Mouse (Mus musculus): ENCODE results near the gene 0610040J01Rik. TPM values are rescaled to one million over a fixed set of nuclear protein-coding genes. Genes with fewer than 3 reads are reported as not detected.

Gene 0610040J01Rik
- total RNA-seq (2014; rRNA removed; ENCODE audit: low replicate concordance): 0.11 and 3.2 TPM in 2 replicates
- polyA plus RNA-seq (2015; fragmentation: Nextera tagmentation; extraction: Ambion mirVana): 0.53 and 1.0 TPM in 2 replicates

DNA sequence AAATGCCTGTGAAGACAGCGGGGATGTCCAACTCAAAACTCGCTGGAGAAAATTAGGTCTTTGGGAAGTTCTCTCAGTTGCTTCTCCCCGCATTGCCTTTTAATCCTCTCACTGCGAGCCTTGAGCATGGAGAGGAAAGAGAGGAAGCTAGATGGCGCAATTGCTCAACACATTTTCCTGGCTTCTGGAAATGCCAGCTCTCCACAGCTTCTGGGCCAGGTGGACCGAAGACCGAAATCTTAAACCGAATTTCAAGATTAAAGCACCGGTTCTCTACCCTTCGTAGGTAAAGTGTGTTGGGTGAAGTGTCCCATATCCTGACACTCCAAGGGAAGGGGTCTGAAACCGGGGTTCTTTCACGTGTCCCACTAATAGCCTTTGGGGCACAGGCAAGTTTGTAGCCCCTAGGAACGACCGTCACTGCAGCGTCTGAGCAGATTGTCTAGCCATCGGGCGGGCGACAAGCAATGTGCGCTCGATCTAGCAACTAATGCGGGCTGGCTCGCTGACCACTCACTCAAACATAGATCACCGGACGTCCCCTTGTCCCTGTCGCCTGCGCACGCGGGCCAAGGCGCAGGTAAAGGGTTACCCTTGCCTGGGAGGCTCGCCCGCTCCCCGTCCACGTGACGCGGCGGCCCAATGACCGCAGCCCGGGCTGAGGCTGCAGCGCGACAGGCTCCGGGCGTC, at the start of gene 0610040J01Rik:
Gene 0610040J01Rik (plus strand): TSS at position 545 of the 690 bp plus-strand sequence.
- Histone ChIP-seq H3K9me3 (replicated peaks; ENCODE audit: control insufficient read depth, low read length) (no peaks in the 10 kb centered on the region), H3K27ac (ENCODE audit: low read depth) (no peak within 1 kb of the TSS), H3K4me3 (ENCODE audit: low read depth, low read length) (peak within 1 kb of the TSS; percentile 48), H3K36me3 (replicated peaks; ENCODE audit: control insufficient read depth, insufficient read depth, low read length) (no peaks in the 10 kb centered on the region), H3K27me3 (ENCODE audit: control insufficient read depth, insufficient read depth, low read length) (peaks cover 31% of the 10 kb centered on the region), H3K9ac (replicated peaks; ENCODE audit: low read depth, low read length) (no peak within 1 kb of the TSS), H3K4me2 (ENCODE audit: low read depth, low read length) (peak within 1 kb of the TSS; percentile 71), H3K4me1 (ENCODE audit: control insufficient read depth, insufficient read depth) (0 out of 2 replicates have a peak, but pooled peaks cover 7% of the 10 kb centered on the region)
- DNase-seq (ENCODE audit: low spot score): peak; percentile 67
- WGBS: 4% methylated on average over 41 of the region's 42 CpGs
- TF ChIP-seq EP300 (IDR thresholded peaks at IDR 0.05; ENCODE audit: low read depth): no peak
- peak; percentile 77 for TF ChIP-seq CTCF (IDR thresholded peaks at IDR 0.05; ENCODE audit: low read depth)
- ATAC-seq (ENCODE audit: insufficient read depth, low read depth): peak; percentile 85

DNA sequence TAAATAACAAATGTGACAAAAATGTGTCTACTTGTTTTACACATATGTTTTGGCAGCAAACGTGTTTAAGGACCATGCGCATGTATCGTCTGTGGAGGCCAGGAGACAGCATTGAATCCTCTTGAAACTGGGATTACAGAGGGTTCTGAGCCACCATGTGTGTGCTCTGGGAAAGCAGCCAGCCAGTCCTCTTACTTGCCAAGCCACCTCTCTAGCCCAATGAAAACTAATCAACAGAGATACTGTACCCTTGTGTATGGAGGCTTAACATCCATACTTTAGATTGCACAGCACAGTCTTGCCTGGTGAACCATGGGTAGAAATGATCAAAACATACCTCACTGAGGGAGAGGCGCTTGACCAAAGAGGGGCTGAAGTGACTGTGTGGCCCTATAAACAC, 46.3 kb upstream of the 0610040J01Rik start:
- WGBS: 72% methylated on average over 4 of the region's 4 CpGs
- no peaks in the 10 kb centered on the region for H3K4me1 ChIP-seq (ENCODE audit: control insufficient read depth, insufficient read depth)
- no peak overlapping the region for H3K4me3 ChIP-seq (ENCODE audit: low read depth, low read length)

GRCm38 (mm10) chr5:63766715-63767114, 45.4 kb upstream of the 0610040J01Rik start:
- TF ChIP-seq CTCF (IDR thresholded peaks at IDR 0.05; ENCODE audit: low read depth): peak; percentile 84
- TF ChIP-seq EP300 (IDR thresholded peaks at IDR 0.05; ENCODE audit: low read depth): no peak
- Histone ChIP-seq H3K36me3 (replicated peaks; ENCODE audit: control insufficient read depth, insufficient read depth, low read length) (no peaks in the 10 kb centered on the region), H3K9me3 (replicated peaks; ENCODE audit: control insufficient read depth, low read length) (no peaks in the 10 kb centered on the region), H3K27me3 (ENCODE audit: control insufficient read depth, insufficient read depth, low read length) (no peaks in the 10 kb centered on the region), H3K4me2 (ENCODE audit: low read depth, low read length) (0 out of 2 replicates have a peak overlapping the region, but pooled peaks have one; percentile 14), H3K4me1 (ENCODE audit: control insufficient read depth, insufficient read depth) (no peaks in the 10 kb centered on the region), H3K27ac (ENCODE audit: low read depth) (no peak overlapping the region), H3K4me3 (ENCODE audit: low read depth, low read length) (no peak overlapping the region), H3K9ac (replicated peaks; ENCODE audit: low read depth, low read length) (no peak overlapping the region)
- ATAC-seq (ENCODE audit: insufficient read depth, low read depth) (no peak), DNase-seq (ENCODE audit: low spot score) (peak; percentile 47)
- 36% methylated on average over 6 of the region's 6 CpGs for WGBS

More for the DNA sequence above, 46.3 kb upstream of the 0610040J01Rik start:
- no peaks in the 10 kb centered on the region for H3K27me3 ChIP-seq (ENCODE audit: control insufficient read depth, insufficient read depth, low read length)
- H3K27ac ChIP-seq (ENCODE audit: low read depth): no peak overlapping the region
- no peak overlapping the region for H3K4me2 ChIP-seq (ENCODE audit: low read depth, low read length)
- TF ChIP-seq EP300 (IDR thresholded peaks at IDR 0.05; ENCODE audit: low read depth) (no peak), CTCF (IDR thresholded peaks at IDR 0.05; ENCODE audit: low read depth) (no peak)
- DNase-seq (ENCODE audit: low spot score): no peak
- no peaks in the 10 kb centered on the region for H3K36me3 ChIP-seq (replicated peaks; ENCODE audit: control insufficient read depth, insufficient read depth, low read length)
- no peak overlapping the region for H3K9ac ChIP-seq (replicated peaks; ENCODE audit: low read depth, low read length)
- ATAC-seq (ENCODE audit: insufficient read depth, low read depth): no peak
- H3K9me3 ChIP-seq (replicated peaks; ENCODE audit: control insufficient read depth, low read length): no peaks in the 10 kb centered on the region

- DNase-seq (ENCODE audit: low spot score): no peak
- Histone ChIP-seq H3K4me1 (ENCODE audit: control insufficient read depth, insufficient read depth) (no peaks in the 10 kb centered on the region), H3K27me3 (ENCODE audit: control insufficient read depth, insufficient read depth, low read length) (no peaks in the 10 kb centered on the region), H3K4me3 (ENCODE audit: low read depth, low read length) (no peak overlapping the region), H3K9me3 (replicated peaks; ENCODE audit: control insufficient read depth, low read length) (no peaks in the 10 kb centered on the region), H3K36me3 (replicated peaks; ENCODE audit: control insufficient read depth, insufficient read depth, low read length) (no peaks in the 10 kb centered on the region), H3K4me2 (ENCODE audit: low read depth, low read length) (no peak overlapping the region), H3K27ac (ENCODE audit: low read depth) (no peak overlapping the region), H3K9ac (replicated peaks; ENCODE audit: low read depth, low read length) (no peak overlapping the region)
- ATAC-seq (ENCODE audit: insufficient read depth, low read depth): no peak
- TF ChIP-seq EP300 (IDR thresholded peaks at IDR 0.05; ENCODE audit: low read depth): no peak
- TF ChIP-seq CTCF (IDR thresholded peaks at IDR 0.05; ENCODE audit: low read depth): no peak
- WGBS: 77% methylated on average over 8 of the region's 8 CpGs
Measured at GRCm38 (mm10) chr5:63767464-63767863, 44.7 kb upstream of the 0610040J01Rik start.

- ATAC-seq (ENCODE audit: insufficient read depth, low read depth): no peak
- no peak for TF ChIP-seq EP300 (IDR thresholded peaks at IDR 0.05; ENCODE audit: low read depth)
- no peak for TF ChIP-seq CTCF (IDR thresholded peaks at IDR 0.05; ENCODE audit: low read depth)
- H3K9me3 ChIP-seq (replicated peaks; ENCODE audit: control insufficient read depth, low read length): no peaks in the 10 kb centered on the region
- no peaks in the 10 kb centered on the region for H3K27me3 ChIP-seq (ENCODE audit: control insufficient read depth, insufficient read depth, low read length)
- WGBS: 44% methylated on average over 4 of the region's 4 CpGs
- no peak overlapping the region for H3K4me3 ChIP-seq (ENCODE audit: low read depth, low read length)
- H3K36me3 ChIP-seq (replicated peaks; ENCODE audit: control insufficient read depth, insufficient read depth, low read length): no peaks in the 10 kb centered on the region
- no peak overlapping the region for H3K4me2 ChIP-seq (ENCODE audit: low read depth, low read length)
- DNase-seq (ENCODE audit: low spot score): no peak
- no peaks in the 10 kb centered on the region for H3K4me1 ChIP-seq (ENCODE audit: control insufficient read depth, insufficient read depth)
- no peak overlapping the region for H3K27ac ChIP-seq (ENCODE audit: low read depth)
- no peak overlapping the region for H3K9ac ChIP-seq (replicated peaks; ENCODE audit: low read depth, low read length)
Measured at GRCm38 (mm10) chr5:63768220-63768619, 43.9 kb upstream of the 0610040J01Rik start.

Measured in heart, postnatal 0 days (tissue).